Mouse (Mus musculus) heart, adult 2 months (tissue): ENCODE results near the gene Irf7. TPM values are rescaled to one million over a fixed set of nuclear protein-coding genes. Genes with fewer than 3 reads are reported as not detected.

Experiments
- DNase-seq, 2 experiments: peaks; one replicate each; pipeline ENCODE4 v3.0.0; 2021
- H3K27ac ChIP-seq: fragments of 200-600 bp; 2 replicates; pipeline ENCODE4 v1.8.1; 2022
- H3K27me3 ChIP-seq: fragments of 200-500 bp; 2 replicates; pipeline ENCODE4 v1.6.1; 2012; ENCODE audit warnings: mild to moderate bottlenecking, low read length, inconsistent platforms, mixed read lengths; ENCODE audit not compliant: control insufficient read depth, insufficient read depth
- H3K36me3 ChIP-seq: fragments of 200-500 bp; 2 replicates; pipeline ENCODE4 v1.6.1; 2012; ENCODE audit warnings: low read length, inconsistent platforms; ENCODE audit not compliant: control insufficient read depth, insufficient read depth
- H3K4me1 ChIP-seq: fragments of 200-500 bp; 2 replicates; pipeline ENCODE4 v1.6.1; 2011; ENCODE audit warnings: low read length; ENCODE audit not compliant: control insufficient read depth, insufficient read depth
- H3K4me3 ChIP-seq: fragments of 200-600 bp; 2 replicates; pipeline ENCODE4 v1.8.1; 2022
- H3K79me2 ChIP-seq: fragments of 200-500 bp; replicated peaks from 2 replicates; pipeline ENCODE4 v1.6.1; 2012; ENCODE audit warnings: mild to moderate bottlenecking, inconsistent platforms, low read length, moderate library complexity, mixed read lengths; ENCODE audit not compliant: control insufficient read depth, insufficient read depth
- H3K9ac ChIP-seq: fragments of 200-500 bp; 2 replicates; pipeline ENCODE4 v1.6.1; 2012; ENCODE audit warnings: low read depth, mild to moderate bottlenecking, control low read depth, inconsistent platforms, low read length, mixed read lengths
- CTCF ChIP-seq: fragments of 200-600 bp; IDR thresholded peaks from 2 replicates; pipeline ENCODE4 v1.8.1; 2022; ENCODE audit warnings: antibody characterized with exemption, mild to moderate bottlenecking, moderate library complexity
- EP300 ChIP-seq: fragments of 200-500 bp; IDR thresholded peaks from 2 replicates; pipeline ENCODE4 v1.6.1; 2011; ENCODE audit warnings: low read depth, low read length, control low read depth; ENCODE audit not compliant: insufficient read depth
- POLR2A ChIP-seq: fragments of 200-500 bp; IDR thresholded peaks from 2 replicates; pipeline ENCODE4 v1.6.1; 2011; ENCODE audit warnings: mild to moderate bottlenecking, low read depth, low read length, control low read depth; ENCODE audit not compliant: insufficient read depth
- WGBS: fragments of 180-500 bp; shearing (Covaris S2); methylation state at CpG from one replicate; pipeline ENCODE4 v1.1.7; 2018; 5-methylcytosine and 5-hydroxymethylcytosine counted together
- intact Hi-C: fragments of 180-260 bp; cut with DNase I; formaldehyde crosslinking; loops from one replicate; pipeline ENCODE4 v1.15.1; 2025
- polyA plus RNA-seq: library from polyadenylated mRNA; depleted of rRNA; stranded (reverse); fragments of >200 nt; gene quantifications from 2 replicates; pipeline ENCODE4 v1.2.3, GENCODE M21; 2012
- total RNA-seq, 2 experiments: library from RNA; stranded (reverse); gene quantifications; 2 replicates each; pipeline ENCODE4 v1.2.3; 2021

The Irf7 gene
- total and polyA plus RNA-seq, 3 experiments, result 3.3 to 25.2 (median 3.4) TPM

DNA sequence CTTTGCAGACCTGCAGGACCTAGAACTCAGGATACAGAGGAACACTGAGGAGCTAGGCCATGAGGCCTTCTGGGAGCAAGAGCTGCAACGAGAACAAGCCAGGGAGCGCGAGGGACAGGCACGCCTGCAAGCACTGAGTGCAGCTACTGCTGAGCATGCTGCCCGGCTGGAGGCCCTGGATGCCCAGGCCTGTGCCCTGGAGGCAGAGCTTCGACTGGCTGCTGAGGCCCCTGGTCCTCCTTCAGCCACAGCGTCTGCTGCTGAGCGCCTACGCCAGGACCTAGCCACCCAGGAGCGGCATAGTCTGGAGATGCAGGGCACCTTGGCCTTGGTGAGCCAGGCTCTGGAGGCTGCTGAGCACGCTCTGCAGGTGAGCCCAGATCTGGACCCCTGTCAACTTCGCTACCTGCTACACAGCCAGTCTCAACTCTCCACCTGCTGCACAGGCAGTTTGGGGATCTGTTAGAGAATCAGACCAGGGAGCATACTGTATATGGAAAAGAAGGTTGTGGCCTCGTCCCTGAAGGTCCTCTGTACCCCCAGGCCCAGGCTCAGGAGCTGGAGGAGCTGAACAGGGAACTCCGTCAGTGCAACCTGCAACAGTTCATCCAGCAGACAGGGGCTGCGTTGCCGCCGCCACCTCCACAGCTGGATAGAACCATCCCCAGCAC, 48.8 kb downstream of the Irf7 start:
- H3K79me2 ChIP-seq, result no peaks in the 10 kb centered on the region
- TF ChIP-seq CTCF (no peak), POLR2A (no peak), EP300 (no peak)
- H3K27me3 ChIP-seq, result no peaks in the 10 kb centered on the region
- intact Hi-C loops, result no loop called here
- no peak for DNase-seq
- H3K36me3 ChIP-seq, result no peaks in the 10 kb centered on the region
- H3K27ac ChIP-seq, result no peak overlapping the region
- no peak overlapping the region for H3K4me3 ChIP-seq
- no peak overlapping the region for H3K9ac ChIP-seq
- peaks cover 8% of the 10 kb centered on the region for H3K4me1 ChIP-seq
- 95% methylated on average over 17 of the region's 17 CpGs for WGBS

DNA sequence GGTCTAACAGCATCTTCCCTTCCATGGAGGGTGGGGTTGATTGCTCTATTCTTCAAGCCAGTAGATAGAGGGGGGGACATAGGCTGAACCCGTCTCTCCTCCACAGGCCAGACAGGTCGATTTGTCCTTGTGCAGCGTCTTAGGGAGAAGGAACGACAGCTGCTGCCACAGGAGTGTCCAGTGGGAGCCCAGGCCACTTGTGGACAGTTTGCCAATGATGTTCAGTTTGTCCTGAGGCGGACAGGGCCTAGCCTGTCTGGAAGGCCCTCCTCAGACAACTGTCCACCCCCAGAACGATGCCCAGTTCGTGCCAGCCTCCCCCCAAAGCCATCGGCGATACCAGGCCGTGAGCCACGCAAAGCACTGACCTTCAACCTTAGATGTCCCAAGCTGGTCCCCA, 49.4 kb downstream of the Irf7 start:
- H3K9ac ChIP-seq, result no peak overlapping the region
- no peaks in the 10 kb centered on the region for H3K79me2 ChIP-seq
- H3K27me3 ChIP-seq, result no peaks in the 10 kb centered on the region
- no peaks in the 10 kb centered on the region for H3K36me3 ChIP-seq
- H3K4me1 ChIP-seq, result peaks cover 3% of the 10 kb centered on the region
- DNase-seq, result no peak
- H3K27ac ChIP-seq, result no peak overlapping the region
- intact Hi-C loops, result no loop called here
- 87% methylated on average over 11 of the region's 11 CpGs for WGBS
- no peak for TF ChIP-seq POLR2A
- TF ChIP-seq CTCF, result no peak
- no peak for TF ChIP-seq EP300
- no peak overlapping the region for H3K4me3 ChIP-seq

DNA sequence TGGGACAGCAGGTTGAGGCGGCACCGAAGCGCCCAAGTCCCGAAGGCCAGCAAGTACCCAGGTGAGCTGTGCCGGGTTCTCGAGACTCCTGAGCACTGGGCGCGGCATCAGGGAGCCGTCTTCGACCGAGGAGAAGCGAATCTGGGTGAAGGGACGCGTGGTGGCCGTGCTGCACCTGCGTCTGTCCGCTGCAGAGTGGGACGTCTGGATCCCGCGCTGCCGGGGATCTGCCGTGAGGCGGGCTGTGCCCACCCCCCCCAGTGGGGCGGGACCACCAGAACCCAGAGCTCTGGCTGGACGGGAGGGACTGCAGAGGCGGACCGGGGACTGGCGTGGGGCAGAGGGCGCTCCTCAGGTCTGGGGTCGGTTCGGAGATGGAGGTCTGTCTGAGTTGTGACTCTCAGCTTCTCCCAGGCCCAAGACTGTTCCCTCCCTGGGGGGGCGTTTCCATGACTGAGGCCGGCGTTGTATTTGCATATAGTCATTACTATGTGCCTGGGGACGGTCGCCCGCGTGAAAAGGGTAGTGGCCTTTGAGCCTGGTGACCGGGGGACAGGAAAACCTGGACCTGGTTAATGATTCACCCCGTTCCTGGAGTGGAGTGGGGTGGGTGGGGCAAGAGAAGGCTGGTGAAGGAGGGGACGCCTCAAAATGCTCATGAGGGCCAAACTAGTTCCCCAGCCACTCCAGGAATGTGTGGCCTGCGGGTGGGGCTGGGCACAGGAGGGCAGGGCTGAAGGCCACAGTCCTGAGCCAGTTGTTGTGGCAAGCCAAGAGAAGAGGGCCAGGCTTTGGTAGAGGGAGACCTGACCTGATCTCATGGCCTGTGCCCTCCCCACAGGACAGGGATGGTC, 50.2 kb downstream of the Irf7 start:
- peaks cover 2% of the 10 kb centered on the region; the same call in 1 of the 2 replicates for H3K4me1 ChIP-seq

DNA sequence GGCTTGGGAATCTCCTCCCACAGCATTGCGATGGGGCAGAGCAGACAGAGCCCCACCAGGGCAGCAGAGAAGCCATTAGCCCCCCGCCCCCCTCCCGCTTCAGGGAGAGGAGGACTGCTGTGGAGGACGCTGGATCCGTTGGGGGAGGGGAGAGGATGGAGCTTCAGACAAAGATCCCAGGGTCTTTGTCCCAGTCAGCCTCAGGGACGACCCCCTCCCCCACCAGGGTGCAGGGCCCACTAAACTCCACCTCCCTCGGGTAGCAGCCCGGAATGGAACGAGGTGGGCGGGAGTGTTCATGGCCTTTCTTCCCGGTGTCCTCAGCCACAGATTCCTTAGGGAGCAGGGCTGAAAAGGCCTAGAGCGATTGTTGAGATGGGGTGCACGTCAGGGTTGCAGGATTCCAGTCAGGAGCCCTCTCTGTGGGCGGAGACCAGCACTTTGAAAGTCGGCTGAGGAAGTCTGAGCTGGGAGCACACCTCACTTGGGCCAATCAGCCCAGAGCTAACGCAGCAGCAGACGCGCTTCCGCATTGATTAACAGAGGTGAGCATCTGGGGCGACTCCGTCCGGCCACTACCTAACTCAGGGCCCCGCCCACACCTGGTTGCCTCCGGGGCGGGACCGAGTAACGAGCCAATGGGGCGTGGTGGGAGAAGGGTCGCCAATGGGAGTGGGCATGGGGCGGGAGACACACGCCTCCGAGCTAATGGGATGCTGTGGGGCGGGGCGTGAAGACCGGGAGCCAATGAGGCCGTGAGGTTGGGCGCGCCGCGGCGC, 51.0 kb downstream of the Irf7 start, which contains the start of gene Rassf7:
Gene Rassf7, plus strand, starts transcription at position 760 of the 779 bp plus-strand sequence.
- peak within 1 kb of the TSS; percentile 54 for H3K4me3 ChIP-seq
- no peaks in the 10 kb centered on the region for H3K36me3 ChIP-seq
- TF ChIP-seq CTCF, result no peak
- no peak for TF ChIP-seq POLR2A
- TF ChIP-seq EP300, result no peak
- H3K79me2 ChIP-seq, result no peaks in the 10 kb centered on the region
- no peak within 1 kb of the TSS for H3K27ac ChIP-seq
- DNase-seq, result peak; percentile 85 to 91
- peaks cover 2% of the 10 kb centered on the region; the same call in 1 of the 2 replicates for H3K4me1 ChIP-seq
- H3K9ac ChIP-seq, result peak within 1 kb of the TSS; percentile 31
- H3K27me3 ChIP-seq, result no peaks in the 10 kb centered on the region
- intact Hi-C loops, result no loop called here
- 5% methylated on average over 41 of the region's 41 CpGs for WGBS

More for the DNA sequence above, 50.2 kb downstream of the Irf7 start:
- Histone ChIP-seq H3K9ac (peak overlapping the region; percentile 31), H3K4me3 (peak overlapping the region; percentile 54), H3K79me2 (no peaks in the 10 kb centered on the region), H3K27me3 (no peaks in the 10 kb centered on the region), H3K36me3 (no peaks in the 10 kb centered on the region), H3K27ac (no peak overlapping the region)
- intact Hi-C loops, result no loop called here
- DNase-seq, result peak in 1 of 2 experiments; percentile 29
- 2% methylated on average over 42 of the region's 42 CpGs for WGBS
- TF ChIP-seq EP300 (no peak), CTCF (no peak), POLR2A (no peak)

DNA sequence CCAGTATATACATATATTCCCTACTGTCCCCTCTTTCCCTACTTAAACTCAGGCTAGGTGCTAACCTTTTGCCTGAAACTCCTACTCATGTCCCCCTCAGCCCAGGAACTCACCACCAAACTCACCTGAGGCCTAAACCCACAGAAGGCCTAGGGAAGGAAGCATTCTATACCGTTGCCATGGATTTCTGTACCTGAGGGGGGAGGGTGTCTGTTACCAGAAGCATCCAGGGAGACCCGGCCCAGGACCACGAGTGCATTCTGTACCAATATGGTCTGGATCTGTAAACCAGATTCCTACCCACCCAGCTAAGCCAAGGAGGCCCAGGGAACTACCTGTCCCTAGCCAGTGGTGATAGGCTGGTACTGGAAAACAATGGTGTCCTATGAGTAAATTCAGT, 52.0 kb downstream of the Irf7 start:
- peaks cover 2% of the 10 kb centered on the region; the same call in 1 of the 2 replicates for H3K4me1 ChIP-seq
- DNase-seq, result no peak
- no peaks in the 10 kb centered on the region for H3K27me3 ChIP-seq
- intact Hi-C loops, result no loop called here
- 89% methylated on average over 3 of the region's 3 CpGs for WGBS
- H3K79me2 ChIP-seq, result no peaks in the 10 kb centered on the region
- no peaks in the 10 kb centered on the region for H3K36me3 ChIP-seq
- no peak overlapping the region for H3K4me3 ChIP-seq
- no peak overlapping the region for H3K9ac ChIP-seq
- no peak overlapping the region for H3K27ac ChIP-seq
- TF ChIP-seq POLR2A (no peak), CTCF (no peak)
